Mouse (Mus musculus) olfactory bulb, adult 2 months (tissue): ENCODE measurements at regions not wholly inside any gene's neighbourhood (a gene's known extent, or its start where the extent isn't known, plus 50 kb on each side); places are given as distances from the start of the nearest gene placed in this dataset.

Experiments
- CTCF ChIP-seq: fragments of 200-500 bp; IDR thresholded peaks from 2 replicates; pipeline ENCODE4 v1.5.1; 2012; ENCODE audit warnings: low read depth, mild to moderate bottlenecking, low read length, moderate library complexity; ENCODE audit not compliant: insufficient read depth
- POLR2A ChIP-seq: fragments of 200-500 bp; IDR thresholded peaks from 2 replicates; pipeline ENCODE4 v1.6.1; 2012; ENCODE audit warnings: mild to moderate bottlenecking, low read depth, low read length, moderate library complexity; ENCODE audit not compliant: insufficient read depth

DNA sequence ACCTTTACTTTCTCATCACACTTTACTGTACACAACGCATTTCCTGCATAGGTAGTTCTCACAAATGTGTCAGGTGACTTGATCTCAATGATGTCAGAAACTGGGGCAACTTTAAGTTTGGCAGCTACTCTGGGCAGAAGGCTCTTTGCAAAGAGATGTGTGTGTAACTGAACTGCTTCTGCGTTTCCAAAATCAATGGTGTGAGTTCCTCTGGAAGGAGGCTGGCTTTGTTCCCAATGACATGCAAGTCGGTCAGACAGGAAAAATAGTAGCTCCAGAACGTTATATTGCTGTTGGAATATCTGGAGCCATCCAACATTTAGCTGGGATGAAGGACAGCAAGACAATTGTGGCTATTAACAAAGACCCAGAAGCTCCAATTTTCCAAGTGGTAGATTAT, 106.6 kb downstream of the Actbl2 start:
- TF ChIP-seq CTCF (no peak), POLR2A (no peak)
